Mouse (Mus musculus) right cerebral cortex, postnatal 14 days (tissue): ENCODE measurements at regions not wholly inside any gene's neighbourhood (a gene's known extent, or its start where the extent isn't known, plus 50 kb on each side); places are given as distances from the start of the nearest gene placed in this dataset.

Experiments
- DNase-seq: peaks from one replicate; pipeline ENCODE4 v3.0.0; 2022

DNA sequence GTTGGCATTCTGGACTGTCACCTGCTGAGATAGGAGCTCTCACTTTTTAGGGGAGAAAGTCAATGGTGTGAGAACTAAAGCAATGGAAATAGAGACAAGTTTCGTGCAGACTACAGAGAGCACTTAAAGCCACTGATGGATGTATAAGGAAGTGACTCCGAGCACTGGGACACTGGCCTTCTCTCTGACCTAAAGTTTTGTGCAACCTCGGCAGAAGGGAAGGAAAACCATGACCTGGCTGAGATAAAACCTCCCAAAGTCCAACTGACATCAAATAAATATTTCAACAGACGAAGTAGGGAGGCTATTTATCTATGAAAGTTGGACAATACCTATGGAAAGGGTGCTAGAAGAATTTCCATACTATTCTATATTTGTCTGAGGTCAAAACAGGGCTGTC is 80.0 kb upstream of the Ahr start:
- DNase-seq = no peak

DNA sequence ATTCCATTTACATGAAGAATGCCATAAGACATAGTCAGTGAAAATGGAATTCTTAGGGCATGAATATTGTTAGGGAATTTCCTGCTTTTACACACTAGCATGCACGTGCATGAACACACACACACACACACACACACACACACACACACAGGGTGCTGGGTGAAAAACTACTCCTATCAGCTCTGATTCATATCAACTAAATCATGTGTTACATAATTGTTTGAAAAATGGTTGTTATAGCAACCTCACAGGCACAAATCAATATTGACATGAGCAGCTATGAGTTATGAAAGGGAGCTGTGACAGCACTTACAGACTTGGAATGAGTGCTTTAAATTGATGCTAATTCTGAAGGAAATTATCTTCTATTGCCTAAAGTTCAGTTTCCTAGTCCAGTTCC is 72.8 kb upstream of the Ahr start:
- no peak for DNase-seq

DNA sequence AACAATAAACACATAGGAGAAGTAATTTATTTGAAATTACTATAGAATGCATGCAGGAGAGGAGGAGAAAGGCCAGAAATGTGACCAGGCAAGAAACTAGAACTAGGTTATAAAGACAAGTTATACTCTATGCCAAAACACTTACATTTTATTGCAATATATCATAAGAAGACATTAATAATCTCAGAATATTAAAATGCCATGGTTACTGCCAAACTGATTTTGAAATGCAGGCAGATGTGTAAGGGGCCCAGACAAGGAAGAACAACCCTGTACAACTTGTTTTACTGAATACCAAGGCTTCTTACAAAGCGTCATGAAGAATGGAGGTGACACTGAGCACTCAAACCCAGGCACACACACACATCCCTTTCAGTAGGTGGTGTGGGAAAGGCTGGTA is 68.9 kb upstream of the Ahr start:
- no peak for DNase-seq

DNA sequence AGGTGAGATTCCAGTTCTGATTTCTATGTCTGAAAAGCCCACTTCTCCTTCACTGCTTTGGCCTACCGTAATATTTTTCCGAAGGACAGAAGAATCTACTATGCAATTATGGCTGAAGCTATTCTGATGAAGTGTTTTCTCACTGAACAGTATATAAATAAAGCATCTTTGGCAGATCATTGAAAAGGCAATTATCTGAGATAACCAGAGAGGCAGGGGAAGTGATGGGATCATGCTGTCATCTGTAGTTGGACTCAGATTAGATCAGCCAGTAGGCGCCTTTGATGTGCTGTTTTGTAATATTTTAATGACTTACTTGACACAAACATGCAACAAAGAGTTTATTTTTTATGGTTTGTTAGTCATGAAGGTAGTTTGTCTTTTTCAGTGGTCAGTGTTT is 67.8 kb upstream of the Ahr start:
- no peak for DNase-seq

DNA sequence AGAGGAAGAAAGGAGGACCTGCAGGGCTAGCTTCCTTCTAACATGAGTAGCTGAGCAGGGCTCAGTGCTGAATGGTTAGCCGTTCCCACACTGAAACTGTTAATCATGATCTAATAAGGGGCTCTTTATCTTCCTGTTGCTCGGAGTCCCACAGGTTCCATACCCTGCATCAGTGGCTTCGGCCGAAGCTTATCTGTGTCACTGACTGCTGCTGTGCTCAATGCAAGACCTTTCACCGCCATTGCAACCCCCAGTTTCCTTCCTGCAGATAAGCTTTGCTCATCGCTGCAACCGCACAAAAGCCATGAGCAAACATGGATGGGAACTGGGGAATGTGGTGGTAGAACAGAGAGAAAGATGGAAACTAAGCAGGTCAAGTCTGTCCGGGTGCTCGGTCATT is 63.5 kb upstream of the Ahr start:
- no peak for DNase-seq

DNA sequence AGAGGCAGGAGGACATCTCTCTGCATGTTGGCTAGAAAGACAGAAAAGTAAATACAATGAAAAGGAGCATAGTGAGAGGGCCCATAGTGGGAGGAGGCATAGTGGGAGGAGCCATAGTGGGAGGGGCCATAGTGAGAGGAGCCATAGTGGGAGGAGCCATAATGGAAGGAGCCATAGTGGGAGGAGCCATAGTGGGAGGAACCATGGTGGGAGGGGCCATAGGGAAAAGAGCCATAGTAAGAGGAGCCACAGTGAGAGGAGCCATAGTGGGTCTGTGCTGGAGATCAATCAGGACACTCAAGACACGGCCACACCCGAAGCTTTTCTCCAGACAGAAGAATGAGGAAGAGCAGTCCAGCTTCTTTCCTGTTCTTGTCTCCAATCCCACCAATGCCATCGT is 58.0 kb upstream of the Ahr start:
- DNase-seq = no peak
